Mouse (Mus musculus) Muller cell, postnatal 12 days (primary cell): Measurements from ENCODE around the gene Nufip1.
A peak's percentile ranks its signal among the peaks of the same experiment; 100 is the strongest.

Source experiments
- DNase-seq: peaks from one replicate; pipeline ENCODE4 v3.0.0-alpha.2; 2015; ENCODE audit errors: inconsistent ontology term

The Nufip1 gene

GRCm38 (mm10) chr14:76110396-76111221 is at the start of gene Nufip1, which contains the start of gene Gpalpp1:
Nufip1 (plus strand) TSS chr14:76110891.
Gpalpp1 (minus strand) TSS chr14:76110760.
- peak; percentile 91 for DNase-seq

- no peak for DNase-seq
Measured at GRCm38 (mm10) chr14:76067237-76067636, 43.5 kb upstream of the Nufip1 start.

GRCm38 (mm10) chr14:76068296-76068695 is 42.4 kb upstream of the Nufip1 start:
- DNase-seq: no peak

GRCm38 (mm10) chr14:76069296-76069695 is 41.4 kb upstream of the Nufip1 start:
- peak; percentile 75 for DNase-seq

GRCm38 (mm10) chr14:76072626-76073025 is 38.1 kb upstream of the Nufip1 start:
- no peak for DNase-seq

- DNase-seq: no peak
Measured at GRCm38 (mm10) chr14:76074206-76074605, 36.5 kb upstream of the Nufip1 start.

GRCm38 (mm10) chr14:76075721-76076120 is 35.0 kb upstream of the Nufip1 start:
- no peak for DNase-seq

GRCm38 (mm10) chr14:76076602-76077001 is 34.1 kb upstream of the Nufip1 start:
- DNase-seq: no peak

- peak; percentile 53 for DNase-seq
Measured at GRCm38 (mm10) chr14:76077088-76077491, 33.6 kb upstream of the Nufip1 start.

- DNase-seq: no peak
Measured at GRCm38 (mm10) chr14:76081451-76081850, 29.2 kb upstream of the Nufip1 start.

GRCm38 (mm10) chr14:76082086-76082636 is 28.5 kb upstream of the Nufip1 start:
- no peak for DNase-seq

- no peak for DNase-seq
Measured at GRCm38 (mm10) chr14:76084188-76084587, 26.5 kb upstream of the Nufip1 start.

GRCm38 (mm10) chr14:76097244-76097643 is 13.4 kb upstream of the Nufip1 start:
- DNase-seq: no peak

- DNase-seq: no peak
Measured at GRCm38 (mm10) chr14:76097815-76098214, 12.9 kb upstream of the Nufip1 start.

GRCm38 (mm10) chr14:76099543-76099942 is 11.1 kb upstream of the Nufip1 start:
- DNase-seq: peak; percentile 8

GRCm38 (mm10) chr14:76115744-76116143 is 5.1 kb downstream of the Nufip1 start:
- DNase-seq: no peak

GRCm38 (mm10) chr14:76118963-76119362 is 8.3 kb downstream of the Nufip1 start:
- DNase-seq: peak; percentile 6

- no peak for DNase-seq
Measured at GRCm38 (mm10) chr14:76120472-76120871, 9.8 kb downstream of the Nufip1 start.

- peak; percentile 35 for DNase-seq
Measured at GRCm38 (mm10) chr14:76121901-76122662, 11.4 kb downstream of the Nufip1 start.

- no peak for DNase-seq
Measured at GRCm38 (mm10) chr14:76122663-76123058, 12.0 kb downstream of the Nufip1 start.

GRCm38 (mm10) chr14:76127311-76127710 is 16.6 kb downstream of the Nufip1 start:
- DNase-seq: no peak

- no peak for DNase-seq
Measured at GRCm38 (mm10) chr14:76128174-76128573, 17.5 kb downstream of the Nufip1 start.
